Comparison of ENCODE assay signal across 29 mouse cellular contexts in genomic region chr11:72389407-72390142, GRCm38 (mm10). TPM values are rescaled to one million over a fixed set of nuclear protein-coding genes. Genes with fewer than 3 reads are reported as not detected.
DNase-seq lines count a peak whose midpoint lies in the region; ATAC-seq and TF ChIP-seq lines count a peak whose summit lies in the region.
"Had no signal": no experiment of that assay in that cellular context is flagged by ENCODE, and none has a peak within 500 bp of the region (broad histone marks: within the 10 kb centered on the region; RNA-seq: fewer than 3 reads in every experiment).

No protein-coding gene starts in this region.

- peak; percentile 73 for ATAC-seq in lung, embryonic 14.5 days (ENCODE audit: insufficient read depth)
- ATAC-seq in limb, embryonic 14.5 days (ENCODE audit: low FRiP score, low read depth) = 0 out of 2 replicates have a peak, but pooled peaks have one; percentile 42
- no peak for ATAC-seq in hindbrain, embryonic 13.5 days (ENCODE audit: low FRiP score)
- ATAC-seq: forebrain, embryonic 14.5 days; intestine, postnatal 0 days; midbrain, embryonic 13.5 days had no signal

- no peak overlapping the region for H3K4me2 ChIP-seq in lung, embryonic 14.5 days
- no peak overlapping the region for H3K4me2 ChIP-seq in limb, embryonic 14.5 days (replicated peaks; ENCODE audit: low read depth, low read length, severe bottlenecking)
- H3K4me2 ChIP-seq in hindbrain, embryonic 13.5 days = no peak overlapping the region
- H3K4me2 ChIP-seq: heart, embryonic 12.5 days; hindbrain, embryonic 12.5 days; midbrain, embryonic 13.5 days; neural tube, embryonic 13.5 days had no signal

- TF ChIP-seq CTCF in gastrocnemius, adult 2 months (IDR thresholded peaks at IDR 0.05) = no peak
- no peak for TF ChIP-seq CTCF in lung, embryonic 14.5 days (IDR thresholded peaks at IDR 0.05; ENCODE audit: low read depth)
- TF ChIP-seq CTCF in lung, adult 2 months (IDR thresholded peaks at IDR 0.05; ENCODE audit: insufficient read depth, low read length) = no peak

- H3K27me3 ChIP-seq in lung, embryonic 14.5 days (ENCODE audit: insufficient read depth, low read length) = no peaks in the 10 kb centered on the region
- no peaks in the 10 kb centered on the region for H3K27me3 ChIP-seq in limb, embryonic 14.5 days (ENCODE audit: control insufficient read depth, insufficient read depth, low read length)
- H3K27me3 ChIP-seq in hindbrain, embryonic 13.5 days = no peaks in the 10 kb centered on the region
- H3K27me3 ChIP-seq: heart, embryonic 12.5 days; hindbrain, embryonic 12.5 days; midbrain, embryonic 13.5 days; neural tube, embryonic 13.5 days had no signal

- H3K9ac ChIP-seq in lung, embryonic 14.5 days = no peak overlapping the region
- no peak overlapping the region for H3K9ac ChIP-seq in limb, embryonic 14.5 days (ENCODE audit: low read depth, low read length, severe bottlenecking)
- no peak overlapping the region for H3K9ac ChIP-seq in hindbrain, embryonic 13.5 days
- H3K9ac ChIP-seq: heart, embryonic 12.5 days; hindbrain, embryonic 12.5 days; liver, embryonic 14.5 days; midbrain, embryonic 13.5 days; neural tube, embryonic 13.5 days had no signal

- no peak for TF ChIP-seq POLR2A in lung, adult 2 months (IDR thresholded peaks at IDR 0.05; ENCODE audit: borderline replicate concordance, extremely low read depth, low read depth, low read length)
- TF ChIP-seq POLR2A in limb, embryonic 14.5 days (IDR thresholded peaks at IDR 0.05; ENCODE audit: borderline replicate concordance, extremely low read depth, insufficient read depth, insufficient read length) = no peak

- peaks cover 76% of the 10 kb centered on the region for H3K36me3 ChIP-seq in lung, embryonic 14.5 days (ENCODE audit: insufficient read depth)
- H3K36me3 ChIP-seq in limb, embryonic 14.5 days (ENCODE audit: control insufficient read depth, insufficient read depth, low read length) = no peaks in the 10 kb centered on the region
- H3K36me3 ChIP-seq in hindbrain, embryonic 13.5 days = no peaks in the 10 kb centered on the region
- H3K36me3 ChIP-seq: G1E; hindbrain, embryonic 12.5 days; midbrain, embryonic 13.5 days; neural tube, embryonic 13.5 days had no signal

- no peaks in the 10 kb centered on the region for H3K9me3 ChIP-seq in lung, embryonic 14.5 days (ENCODE audit: low read depth, low read length)
- H3K9me3 ChIP-seq in limb, embryonic 14.5 days (ENCODE audit: control insufficient read depth, low read length) = no peaks in the 10 kb centered on the region
- no peaks in the 10 kb centered on the region for H3K9me3 ChIP-seq in hindbrain, embryonic 13.5 days
- H3K9me3 ChIP-seq: G1E; hindbrain, embryonic 12.5 days; midbrain, embryonic 13.5 days; neural tube, embryonic 13.5 days had no signal

- peaks cover 24% of the 10 kb centered on the region for H3K4me1 ChIP-seq in lung, embryonic 14.5 days (ENCODE audit: insufficient read depth)
- no peaks in the 10 kb centered on the region for H3K4me1 ChIP-seq in lung, adult 2 months (ENCODE audit: control insufficient read depth, insufficient read depth, low read length)
- peaks cover 6% of the 10 kb centered on the region; the same call in 1 of the 2 replicates for H3K4me1 ChIP-seq in limb, embryonic 14.5 days (ENCODE audit: control insufficient read depth, insufficient read depth, low read length)
- peaks cover 5% of the 10 kb centered on the region; the same call in 1 of the 2 replicates for H3K4me1 ChIP-seq in hindbrain, embryonic 13.5 days (replicated peaks)

- H3K27ac ChIP-seq in gastrocnemius, adult 2 months = peak overlapping the region; percentile 92
- H3K27ac ChIP-seq in lung, embryonic 14.5 days (ENCODE audit: low read depth) = peak overlapping the region; percentile 87
- no peak overlapping the region for H3K27ac ChIP-seq in limb, embryonic 14.5 days (replicated peaks; ENCODE audit: low read depth, low read length)
- H3K27ac ChIP-seq in hindbrain, embryonic 13.5 days = no peak overlapping the region
- H3K27ac ChIP-seq: hindbrain, embryonic 12.5 days; liver, embryonic 14.5 days; macrophage; midbrain, embryonic 13.5 days; neural tube, embryonic 13.5 days had no signal

- intact Hi-C loops in gastrocnemius, adult 2 months (cut with DNase I) = no loop called here

- WGBS in lung, embryonic 14.5 days = 46% methylated on average over 7 of the region's 7 CpGs
- 70% methylated on average over 7 of the region's 7 CpGs for WGBS in lung, adult 2 months
- 68% methylated on average over 7 of the region's 7 CpGs for WGBS in limb, embryonic 14.5 days
- 93% methylated on average over 7 of the region's 7 CpGs for WGBS in hindbrain, embryonic 13.5 days

- DNase-seq in gastrocnemius, adult 2 months = peak; percentile 74
- DNase-seq in gastrocnemius, postnatal 4 days (ENCODE audit: low spot score in 2 of 2) = no peak
- DNase-seq in lung, embryonic 14.5 days = peak; percentile 92
- DNase-seq in lung, adult 2 months = no peak
- DNase-seq in limb, embryonic 14.5 days (ENCODE audit: low spot score) = peak; percentile 38
- DNase-seq in lung, postnatal 36 days = peak; percentile 30
- no peak for DNase-seq in urinary bladder, adult 18-20 months (ENCODE audit: low spot score in 2 of 2)
- DNase-seq: adrenal gland, adult 8-10 months; cerebellum, adult 8-10 months; cerebellum, postnatal 36 days; heart, adult 18-20 months; kidney, postnatal 14 days; layer of hippocampus, adult 9-11 months; liver had no signal

- H3K4me3 ChIP-seq in gastrocnemius, adult 2 months = peak overlapping the region; percentile 23; the same call in 1 of the 2 replicates
- H3K4me3 ChIP-seq in lung, embryonic 14.5 days (ENCODE audit: low read depth, low read length) = no peak overlapping the region
- H3K4me3 ChIP-seq in lung, adult 2 months (replicated peaks; ENCODE audit: extremely low read depth, low read depth, low read length) = no peak overlapping the region
- no peak overlapping the region for H3K4me3 ChIP-seq in limb, embryonic 14.5 days (replicated peaks; ENCODE audit: low read length)
- H3K4me3 ChIP-seq in hindbrain, embryonic 13.5 days = no peak overlapping the region
- H3K4me3 ChIP-seq: heart, embryonic 12.5 days; hindbrain, embryonic 12.5 days; midbrain, embryonic 13.5 days; neural tube, embryonic 13.5 days had no signal

RNA-seq across cellular contexts. Expression of gene Smtnl2, which starts 21.9 kb away (rescaled TPM):
- 100 to 1,000 TPM; 238 to 342 TPM for total RNA-seq in gastrocnemius, adult 2 months (2021)
- 100 to 1,000 TPM; 160 to 187 TPM for total RNA-seq in gastrocnemius, postnatal 4 days (2021)
- 107 and 122 TPM in 2 replicates for polyA plus RNA-seq in lung, embryonic 14.5 days (2014; fragmentation: Nextera tagmentation; extraction: Ambion mirVana)
- 32.1 and 34.5 TPM in 2 replicates for polyA plus RNA-seq in lung, adult 2 months (2012; rRNA removed)
- 23.9 and 24.2 TPM in 2 replicates for polyA plus RNA-seq in limb, embryonic 14.5 days (2012; rRNA removed)
- polyA plus RNA-seq in limb, embryonic 14.5 days (2014; fragmentation: Nextera tagmentation; extraction: Ambion mirVana) = 31.9 and 33.2 TPM in 2 replicates
- 6.2 and 6.4 TPM in 2 replicates for polyA plus RNA-seq in hindbrain, embryonic 13.5 days (2015; fragmentation: Nextera tagmentation; extraction: Ambion mirVana)
- polyA plus RNA-seq: G1E, macrophage had no signal

RNA-seq across cellular contexts. Expression of gene Tekt1, which starts 27.3 kb away (rescaled TPM):
- total RNA-seq in gastrocnemius, adult 2 months (2021) = 1 to 10 TPM in 1 of 2 experiments, under 1 TPM in 1; 0.33 to 2.6 TPM
- total RNA-seq in gastrocnemius, postnatal 4 days (2021) = 1 to 10 TPM; 1.5 to 2.2 TPM
- 6.1 and 6.5 TPM in 2 replicates for polyA plus RNA-seq in lung, embryonic 14.5 days (2014; fragmentation: Nextera tagmentation; extraction: Ambion mirVana)
- polyA plus RNA-seq in lung, adult 2 months (2012; rRNA removed) = 4.8 and 8.3 TPM in 2 replicates
- polyA plus RNA-seq in limb, embryonic 14.5 days (2012; rRNA removed) = 0.87 and 1.3 TPM in 2 replicates
- polyA plus RNA-seq in limb, embryonic 14.5 days (2014; fragmentation: Nextera tagmentation; extraction: Ambion mirVana) = 1.5 and 2.2 TPM in 2 replicates
- 7.5 and 9.3 TPM in 2 replicates for polyA plus RNA-seq in hindbrain, embryonic 13.5 days (2015; fragmentation: Nextera tagmentation; extraction: Ambion mirVana)
- total RNA-seq: G1E; heart, postnatal 25 days; megakaryocyte-erythroid progenitor cell, adult 5-6 weeks had no signal
- polyA plus RNA-seq: G1E; liver, embryonic 14.5 days; macrophage; small intestine, adult 2 months had no signal

RNA-seq across cellular contexts. Expression of gene Ggt6, which starts 45.8 kb away (rescaled TPM):
- total RNA-seq in gastrocnemius, adult 2 months (2021) = 1 to 10 TPM in 1 of 2 experiments, under 1 TPM in 1; 0.67 to 5.5 TPM
- total RNA-seq in gastrocnemius, postnatal 4 days (2021) = under 1 TPM; 0.23 to 0.32 TPM
- not detected in 2 replicates for polyA plus RNA-seq in lung, embryonic 14.5 days (2014; fragmentation: Nextera tagmentation; extraction: Ambion mirVana)
- polyA plus RNA-seq in lung, adult 2 months (2012; rRNA removed) = 2.9 and 7.0 TPM in 2 replicates
- polyA plus RNA-seq in limb, embryonic 14.5 days (2012; rRNA removed) = 4.6 and 4.9 TPM in 2 replicates
- 4.8 and 5.9 TPM in 2 replicates for polyA plus RNA-seq in limb, embryonic 14.5 days (2014; fragmentation: Nextera tagmentation; extraction: Ambion mirVana)
- polyA plus RNA-seq in hindbrain, embryonic 13.5 days (2015; fragmentation: Nextera tagmentation; extraction: Ambion mirVana) = not detected in 2 replicates
- total RNA-seq: heart, adult 18-20 months; left cerebral cortex, postnatal 14 days; megakaryocyte-erythroid progenitor cell, adult 5-6 weeks had no signal
- polyA plus RNA-seq: embryonic facial prominence, embryonic 11.5 days; forebrain, embryonic 14.5 days; G1E; heart, embryonic 12.5 days; macrophage; midbrain, embryonic 13.5 days; neural tube, embryonic 13.5 days had no signal

RNA-seq across cellular contexts. Expression of gene Mybbp1a, which starts 51.6 kb away (rescaled TPM):
- total RNA-seq in gastrocnemius, adult 2 months (2021) = 10 to 100 TPM; 60.2 to 60.9 TPM
- 10 to 100 TPM; 71.8 to 90.1 TPM for total RNA-seq in gastrocnemius, postnatal 4 days (2021)
- polyA plus RNA-seq in lung, embryonic 14.5 days (2014; fragmentation: Nextera tagmentation; extraction: Ambion mirVana) = 157 and 161 TPM in 2 replicates
- polyA plus RNA-seq in lung, adult 2 months (2012; rRNA removed) = 26.1 and 32.8 TPM in 2 replicates
- 103 and 110 TPM in 2 replicates for polyA plus RNA-seq in limb, embryonic 14.5 days (2012; rRNA removed)
- polyA plus RNA-seq in limb, embryonic 14.5 days (2014; fragmentation: Nextera tagmentation; extraction: Ambion mirVana) = 123 and 127 TPM in 2 replicates
- polyA plus RNA-seq in hindbrain, embryonic 13.5 days (2015; fragmentation: Nextera tagmentation; extraction: Ambion mirVana) = 74.5 and 79.9 TPM in 2 replicates

Comparison
In these comparisons a context has a peak if more than half of its experiments do, and no peak if none do; other contexts are left out.
1. DNase-seq: peak in gastrocnemius, adult 2 months (single experiment), lung, embryonic 14.5 days (single experiment), limb, embryonic 14.5 days (single experiment) and lung, postnatal 36 days (single experiment); none in gastrocnemius, postnatal 4 days (0 of 2), lung, adult 2 months (single experiment) and urinary bladder, adult 18-20 months (0 of 2).
2. H3K27ac ChIP-seq: peak in gastrocnemius, adult 2 months (single experiment) and lung, embryonic 14.5 days (single experiment); none in limb, embryonic 14.5 days (single experiment) and hindbrain, embryonic 13.5 days (single experiment).